Mouse (Mus musculus): Measurements from ENCODE around the gene Zyx.
A peak's percentile ranks its signal among the peaks of the same experiment; 100 is the strongest.

Zyx gene

GRCm38 (mm10) chr6:42349426-42350020 is at the start of gene Zyx:
Zyx (plus strand) TSS chr6:42349630.
- peak; percentile 80 for DNase-seq

- DNase-seq, result no peak
Observed at GRCm38 (mm10) chr6:42309816-42310378, 39.5 kb upstream of the Zyx start.

- no peak for DNase-seq
Observed at GRCm38 (mm10) chr6:42310427-42311053, 38.9 kb upstream of the Zyx start.

GRCm38 (mm10) chr6:42318293-42318692 is 31.1 kb upstream of the Zyx start:
- DNase-seq, result no peak

- DNase-seq, result peak in 1 of 2 experiments; percentile 12
Observed at GRCm38 (mm10) chr6:42323371-42324066, 25.9 kb upstream of the Zyx start.

GRCm38 (mm10) chr6:42324067-42324481 is 25.4 kb upstream of the Zyx start:
- peak in 1 of 2 experiments; percentile 22 for DNase-seq

- DNase-seq, result peak; percentile 25 to 35
Observed at GRCm38 (mm10) chr6:42324482-42325267, 24.8 kb upstream of the Zyx start, which contains the start of gene Fam131b. Fam131b (minus strand) TSS chr6:42324643.

- DNase-seq, result peak; percentile 89 to 91
Observed at GRCm38 (mm10) chr6:42325268-42325609, 24.2 kb upstream of the Zyx start.

GRCm38 (mm10) chr6:42326509-42326908 is 22.9 kb upstream of the Zyx start:
- no peak for DNase-seq

GRCm38 (mm10) chr6:42328757-42329156 is 20.7 kb upstream of the Zyx start:
- DNase-seq, result no peak

- no peak for DNase-seq
Observed at GRCm38 (mm10) chr6:42330216-42330615, 19.2 kb upstream of the Zyx start.

GRCm38 (mm10) chr6:42330946-42331345 is 18.5 kb upstream of the Zyx start:
- DNase-seq, result no peak

- DNase-seq, result no peak
Observed at GRCm38 (mm10) chr6:42339189-42339588, 10.2 kb upstream of the Zyx start.

- DNase-seq, result no peak
Observed at GRCm38 (mm10) chr6:42339981-42340380, 9.4 kb upstream of the Zyx start.

GRCm38 (mm10) chr6:42342171-42342570 is 7.3 kb upstream of the Zyx start:
- no peak for DNase-seq

GRCm38 (mm10) chr6:42343361-42344120 is 5.9 kb upstream of the Zyx start:
- peak in 1 of 2 experiments; percentile 31 for DNase-seq

GRCm38 (mm10) chr6:42344255-42344654 is 5.2 kb upstream of the Zyx start:
- DNase-seq, result peak in 1 of 2 experiments; percentile 17

GRCm38 (mm10) chr6:42348281-42349005 is 987 bp upstream of the Zyx start:
- DNase-seq, result no peak

- DNase-seq, result peak; percentile 77 to 80
Observed at GRCm38 (mm10) chr6:42349006-42349425, 414 bp upstream of the Zyx start.

- DNase-seq, result peak; percentile 38 to 43
Observed at GRCm38 (mm10) chr6:42350021-42350967, 864 bp downstream of the Zyx start.

Measured in B cell, adult 2 months (primary cell).